Mouse (Mus musculus) myocyte (in vitro differentiated cells): Measurements from ENCODE around the gene Tbc1d2.

Experiments
- CEBPB ChIP-seq: IDR thresholded peaks from 2 replicates; pipeline ENCODE4 v1.6.1; 2011; ENCODE audit warnings: mild to moderate bottlenecking, moderate library complexity; ENCODE audit not compliant: poor library complexity, insufficient read depth, severe bottlenecking
- E2F4 ChIP-seq: IDR thresholded peaks from one replicate; pipeline ENCODE4 v1.6.1; 2011; ENCODE audit warnings: mild to moderate bottlenecking, control low read depth, moderate library complexity; ENCODE audit not compliant: insufficient read depth
- MAX ChIP-seq: IDR thresholded peaks from one replicate; pipeline ENCODE4 v1.6.1; 2011; ENCODE audit warnings: low read depth, mild to moderate bottlenecking, control low read depth
- MYOG ChIP-seq, 3 experiments: IDR thresholded peaks; one replicate each; pipeline ENCODE4 v1.6.1; 2011; ENCODE audit warnings: control low read depth in 2 of 3, low read depth in 2 of 3, mild to moderate bottlenecking in 2 of 3; ENCODE audit not compliant: insufficient read length in 2 of 3, control insufficient read depth in 1 of 3, insufficient read depth in 1 of 3
- POLR2A ChIP-seq: IDR thresholded peaks from one replicate; pipeline ENCODE4 v1.6.1; 2011; ENCODE audit warnings: low read depth, mild to moderate bottlenecking, control low read depth, moderate library complexity; ENCODE audit not compliant: insufficient read length
- POLR2AphosphoS2 ChIP-seq: IDR thresholded peaks from one replicate; pipeline ENCODE4 v1.6.1; 2011; ENCODE audit warnings: low read depth, control low read depth; ENCODE audit not compliant: insufficient read length
- SRF ChIP-seq: IDR thresholded peaks from one replicate; pipeline ENCODE4 v1.6.1; 2011; ENCODE audit warnings: low read depth; ENCODE audit not compliant: control insufficient read depth, insufficient read length
- TCF12 ChIP-seq: IDR thresholded peaks from one replicate; pipeline ENCODE4 v1.6.1; 2011; ENCODE audit warnings: mild to moderate bottlenecking, control low read depth; ENCODE audit not compliant: poor library complexity, insufficient read depth, severe bottlenecking
- USF1 ChIP-seq: IDR thresholded peaks from one replicate; pipeline ENCODE4 v1.6.1; 2011; ENCODE audit warnings: low read depth, mild to moderate bottlenecking, control low read depth, moderate library complexity

GRCm38 (mm10) chr4:46597286-46597961 is 52.6 kb downstream of the Tbc1d2 start:
- TF ChIP-seq MYOG (IDR thresholded peaks at IDR 0.05; ENCODE audit: control insufficient read depth in 1 of 3, insufficient read depth in 1 of 3, insufficient read length in 2 of 3, low read depth in 2 of 3) (no peak), POLR2A (no peak), TCF12 (no peak), POLR2AphosphoS2 (no peak), USF1 (no peak), E2F4 (no peak), CEBPB (no peak), SRF (no peak), MAX (no peak)
